Mouse (Mus musculus): ENCODE measurements around the gene Cpeb1. TPM values are rescaled to one million over a fixed set of nuclear protein-coding genes. Genes with fewer than 3 reads are reported as not detected.
A peak's percentile ranks its signal among the peaks of the same experiment; 100 is the strongest.
"Not testable (repeated sequence)": the region's sequence is repeated elsewhere in the genome, so short reads cannot be mapped to it uniquely, and the experiment has no call there.

Gene Cpeb1
- 10 to 100 TPM in 1 of 2 experiments, 1 to 10 TPM in 1; 7.0 to 12.3 TPM for total RNA-seq (2021)

DNA sequence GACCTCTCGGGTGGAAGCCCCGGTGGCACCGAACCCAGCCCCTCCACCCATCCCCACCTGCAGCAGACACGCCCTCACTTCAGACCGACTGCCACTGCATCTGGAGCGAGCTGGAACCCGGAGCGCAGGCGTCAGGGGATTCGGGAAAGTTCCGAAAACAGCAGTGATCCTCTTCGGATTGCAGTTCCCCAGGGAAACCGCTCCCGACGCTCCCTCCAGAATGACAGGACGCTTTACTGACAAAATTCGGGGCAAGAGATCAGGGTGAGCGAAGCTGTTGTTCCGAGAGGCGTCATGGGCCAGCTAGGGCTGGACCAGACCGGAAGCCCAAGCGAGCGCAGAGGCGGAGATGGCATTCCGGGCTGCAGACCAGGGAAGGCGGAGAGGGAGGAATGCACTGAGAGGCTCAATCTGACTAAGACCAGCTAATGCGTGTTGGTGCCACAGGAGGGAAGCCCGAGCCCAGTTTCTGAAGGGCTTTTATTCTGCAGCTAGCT is at the start of gene Cpeb1:
Gene Cpeb1, minus strand, starts transcription at position 311 of the 497 bp plus-strand sequence.
- peak; percentile 70 for DNase-seq (ENCODE audit: low spot score)
- intact Hi-C loops (cut with DNase I): no loop called here

DNA sequence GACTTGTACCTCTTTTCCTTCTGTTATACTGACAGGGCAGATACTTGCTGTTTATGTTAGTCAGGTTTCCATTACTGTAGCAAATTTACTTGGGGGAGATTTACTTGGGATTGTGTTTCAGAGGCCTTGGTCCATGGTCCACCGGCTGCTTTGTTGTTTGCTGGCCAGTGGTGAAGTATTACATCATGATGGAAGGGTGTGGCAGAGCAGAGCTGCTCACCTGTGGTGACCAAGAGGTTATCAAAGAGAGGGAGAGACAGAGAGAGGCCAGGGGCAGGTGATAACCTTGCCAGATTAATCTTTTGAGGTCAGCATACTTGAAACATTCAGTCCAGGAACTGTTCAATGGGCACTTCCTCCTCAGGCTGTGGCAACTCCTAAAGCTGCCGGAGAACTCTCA is 45.8 kb upstream of the Cpeb1 start:
- no peak for DNase-seq (ENCODE audit: low spot score)
- intact Hi-C loops (cut with DNase I): no loop called here

DNA sequence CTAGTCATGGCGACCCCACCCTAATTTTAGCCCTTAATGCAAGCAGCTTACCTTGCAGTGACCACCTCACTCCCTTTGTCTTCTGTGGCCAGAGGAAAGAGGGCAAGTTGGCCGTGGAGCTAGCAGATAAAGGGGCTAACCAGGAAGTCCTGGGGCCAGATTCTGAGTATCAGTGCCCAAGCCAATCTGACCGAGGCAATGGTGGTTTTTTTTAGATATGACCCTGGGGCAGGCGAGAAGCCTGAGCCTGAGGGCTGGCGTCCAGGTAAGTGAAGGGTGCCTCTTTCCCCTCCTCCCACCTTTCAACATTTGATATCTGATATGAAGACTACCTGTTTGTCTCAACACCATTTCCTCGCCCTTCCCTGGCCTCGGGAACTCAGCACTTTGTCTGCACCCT is 42.9 kb upstream of the Cpeb1 start, which contains the start of gene BC048679:
Gene BC048679, minus strand, starts transcription at position 101 of the 400 bp plus-strand sequence.
- no peak for DNase-seq (ENCODE audit: low spot score)
- intact Hi-C loops (cut with DNase I): no loop called here

DNA sequence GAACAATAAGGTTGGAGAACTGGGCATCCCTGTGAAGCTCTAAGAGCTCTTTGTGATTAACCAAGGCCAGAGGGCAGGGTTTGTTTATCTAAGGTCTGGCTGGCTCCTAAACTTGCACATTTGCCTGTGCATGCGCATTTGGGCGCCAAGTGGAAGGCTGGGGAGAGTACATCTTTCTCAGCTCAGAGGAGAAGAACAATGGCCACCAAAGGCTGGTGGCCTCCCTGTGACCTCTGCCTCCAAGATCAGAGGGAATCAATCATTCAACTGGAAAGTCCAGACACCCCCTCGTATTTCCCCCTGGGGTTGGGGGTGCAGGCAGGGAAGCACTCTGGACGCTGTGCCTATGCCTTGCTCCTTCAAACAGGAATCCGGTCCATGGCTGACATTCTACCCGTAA is 41.9 kb upstream of the Cpeb1 start:
- intact Hi-C loops (cut with DNase I): no loop called here
- DNase-seq (ENCODE audit: low spot score): no peak

DNA sequence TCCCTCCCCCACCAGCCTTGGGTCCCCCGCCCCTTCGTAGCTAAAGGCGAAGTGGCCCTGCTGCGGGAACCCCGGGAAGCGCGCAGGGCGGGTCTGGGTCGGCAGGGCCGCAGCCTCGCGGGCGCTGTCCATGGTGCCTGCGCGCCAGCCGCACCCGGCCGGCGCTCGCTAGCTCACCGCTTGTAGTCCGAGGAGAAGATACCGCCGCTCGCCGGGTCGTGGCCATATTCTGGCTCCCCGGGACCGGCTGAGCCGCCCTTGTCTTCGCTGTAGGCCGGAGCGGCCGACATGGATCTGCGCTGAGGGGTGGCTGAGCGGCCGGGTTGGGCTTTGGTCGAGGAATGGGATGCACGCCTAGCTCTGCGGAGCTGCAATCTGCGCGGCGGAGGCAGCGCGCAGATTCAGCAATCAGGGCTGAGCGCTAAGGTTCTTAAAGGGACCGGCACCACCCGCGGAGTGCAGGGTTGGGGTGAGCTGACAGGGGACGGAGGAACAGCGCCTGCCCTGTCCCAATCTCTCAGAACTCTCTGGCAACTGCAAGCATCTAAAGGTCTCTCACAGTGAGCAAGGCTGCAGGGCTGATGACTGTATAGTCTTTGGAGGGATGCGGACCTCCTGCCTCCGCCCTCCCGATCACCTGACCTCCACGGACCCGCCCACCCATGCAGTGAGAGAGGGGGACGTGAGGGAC is 38.2 kb upstream of the Cpeb1 start, which contains the start of gene Ap3b2:
Gene Ap3b2, minus strand, starts transcription at position 595 of the 691 bp plus-strand sequence.
- intact Hi-C loops (cut with DNase I): no loop called here
- no peak for DNase-seq (ENCODE audit: low spot score)

DNA sequence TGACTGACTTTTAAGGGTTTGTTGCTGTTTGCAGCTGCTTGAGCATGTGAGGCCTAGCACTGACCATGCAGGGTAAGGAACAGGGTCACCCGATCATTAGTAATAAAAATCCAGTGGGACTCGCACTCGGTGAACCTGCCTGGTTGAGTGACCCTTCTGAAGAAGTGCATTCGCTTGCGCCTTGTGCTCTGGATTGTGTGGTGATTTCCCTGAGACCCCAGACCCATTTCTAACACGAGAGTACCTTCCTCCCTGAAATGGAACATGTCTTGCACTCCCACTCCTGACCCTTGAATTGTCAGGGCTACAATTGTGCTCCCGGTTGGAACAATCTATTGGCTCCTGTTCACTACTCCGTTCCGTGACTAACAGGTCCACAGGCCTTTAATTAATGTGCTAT is 37.4 kb upstream of the Cpeb1 start:
- intact Hi-C loops (cut with DNase I): no loop called here
- DNase-seq (ENCODE audit: low spot score): no peak

DNA sequence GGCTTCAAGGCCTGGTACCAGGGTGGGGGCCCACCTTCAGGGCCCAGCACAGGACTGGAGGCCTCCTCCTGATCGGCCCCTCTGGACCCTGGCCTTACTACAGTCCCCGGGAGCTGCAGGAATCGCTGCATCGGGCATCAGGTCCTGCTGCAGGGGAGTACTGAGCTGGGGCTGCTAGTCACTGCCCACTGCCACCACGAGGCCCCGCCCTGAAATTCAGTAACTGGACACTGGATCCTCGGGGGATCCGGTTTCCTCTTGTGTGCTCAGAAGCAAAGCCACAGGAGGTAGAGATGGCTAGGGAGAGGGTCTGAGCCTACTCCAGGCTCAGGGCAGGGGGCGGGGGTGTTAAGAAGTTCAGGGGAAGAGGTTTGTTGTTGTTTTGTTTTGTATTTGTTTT is 34.4 kb upstream of the Cpeb1 start:
- intact Hi-C loops (cut with DNase I): no loop called here
- DNase-seq (ENCODE audit: low spot score): no peak

DNA sequence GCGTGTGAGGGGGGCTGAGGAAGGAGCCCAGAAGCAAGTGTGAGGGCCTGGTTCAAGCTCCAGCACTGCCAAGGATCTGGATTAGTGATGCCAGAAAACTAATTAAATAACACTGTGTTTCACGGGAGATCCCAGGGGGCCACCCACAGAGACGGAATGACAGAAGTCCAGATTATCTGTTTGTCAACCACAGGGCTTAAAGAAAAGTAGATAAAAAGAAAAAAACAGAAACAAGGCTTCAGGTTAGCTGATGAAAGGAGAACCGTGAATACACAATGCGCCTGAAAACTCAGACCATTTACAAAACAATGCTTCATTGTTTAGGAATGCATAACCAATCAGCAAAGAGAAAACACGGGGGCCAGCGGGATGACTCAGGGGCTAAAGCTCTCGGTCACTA is 25.5 kb upstream of the Cpeb1 start:
- DNase-seq (ENCODE audit: low spot score): no peak
- intact Hi-C loops (cut with DNase I): no loop called here

DNA sequence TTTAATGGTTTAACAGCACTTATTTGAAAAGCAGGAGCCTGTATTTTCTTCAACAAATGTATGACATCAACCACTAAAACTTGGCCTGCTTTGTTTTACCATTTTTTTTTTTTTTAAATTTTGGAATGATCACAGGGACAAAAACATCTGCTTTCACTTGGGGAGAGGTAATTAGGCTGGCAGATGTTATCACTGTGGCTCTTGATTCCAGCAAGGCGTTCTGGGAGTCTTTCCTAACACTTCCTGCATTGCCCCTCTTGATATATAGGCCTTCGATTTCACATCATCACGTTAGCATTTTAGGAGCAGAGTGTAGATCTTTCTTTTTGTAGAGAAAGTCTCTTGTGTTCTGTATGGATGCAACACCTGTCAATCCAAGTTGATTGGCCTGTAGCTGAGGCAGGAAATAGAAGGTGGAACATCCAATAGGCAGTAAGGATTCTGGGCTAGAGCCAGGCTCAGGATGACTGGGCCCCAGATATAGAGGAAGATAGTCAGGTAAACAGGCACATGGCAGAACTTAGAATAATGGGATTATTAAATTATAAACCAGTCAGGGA is 24.3 kb upstream of the Cpeb1 start:
- DNase-seq (ENCODE audit: low spot score): no peak
- intact Hi-C loops (cut with DNase I): no loop called here

DNA sequence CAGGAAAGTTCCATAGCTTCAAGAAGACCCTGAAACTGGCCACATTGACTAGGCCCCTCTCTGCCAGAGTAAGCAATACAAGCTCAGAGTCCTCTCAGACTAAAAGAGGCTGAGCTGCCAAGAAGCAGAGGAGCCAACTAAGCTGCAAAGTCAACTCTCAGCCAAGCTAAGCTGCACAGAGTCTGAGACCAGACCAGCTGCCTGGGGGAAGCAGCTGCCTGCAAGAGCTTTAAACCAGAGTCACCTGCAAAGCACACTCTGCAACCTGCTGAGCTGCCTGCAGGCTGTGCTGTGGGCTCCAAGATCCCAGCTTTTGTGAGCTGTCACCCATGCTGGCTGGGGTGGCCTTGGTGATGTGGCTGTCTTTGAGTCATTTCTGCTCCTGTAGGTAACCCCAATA is 23.0 kb upstream of the Cpeb1 start:
- DNase-seq (ENCODE audit: low spot score): not testable (repeated sequence)

DNA sequence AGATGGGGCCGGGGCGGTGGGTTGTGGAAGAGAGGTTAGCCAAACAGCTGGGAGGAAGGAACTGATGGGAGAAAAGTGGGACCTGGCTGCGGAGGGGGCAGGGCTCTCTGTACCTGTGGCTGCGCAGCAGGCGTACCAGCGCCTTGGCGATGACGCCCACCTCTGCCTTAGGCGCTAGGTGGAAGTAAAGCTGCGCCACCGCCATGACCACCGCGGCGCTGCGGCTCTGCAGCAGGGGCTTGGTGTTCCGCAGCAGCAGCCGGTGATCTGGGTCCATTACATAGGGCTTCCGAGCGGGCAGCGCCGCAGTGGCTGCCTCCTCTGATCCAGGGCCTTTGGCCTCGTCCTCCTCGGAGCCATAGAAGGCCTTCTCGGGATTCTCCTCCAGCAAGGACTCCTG is 21.6 kb upstream of the Cpeb1 start:
- intact Hi-C loops (cut with DNase I): no loop called here
- no peak for DNase-seq (ENCODE audit: low spot score)

More for the DNA sequence above, 23.0 kb upstream of the Cpeb1 start:
- intact Hi-C loops (cut with DNase I): not testable (repeated sequence)

DNA sequence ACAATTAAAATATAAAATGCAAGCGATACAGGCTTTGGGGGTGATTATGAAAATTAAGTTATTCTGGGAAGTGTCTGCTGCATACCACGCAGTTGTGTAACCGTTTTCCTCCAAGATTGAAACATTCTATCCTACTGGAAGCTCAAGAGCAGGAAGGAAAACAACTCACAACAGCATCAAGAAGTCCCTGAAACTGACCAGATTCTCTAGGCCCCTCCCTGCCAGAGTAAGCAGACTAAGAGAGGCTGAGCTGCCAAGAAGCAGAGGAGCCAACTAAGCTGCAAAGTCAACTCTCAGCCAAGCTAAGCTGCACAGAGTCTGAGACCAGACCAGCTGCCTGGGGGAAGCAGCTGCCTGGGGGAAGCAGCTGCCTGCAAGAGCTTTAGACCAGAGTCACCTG is 20.0 kb upstream of the Cpeb1 start:
- DNase-seq (ENCODE audit: low spot score): no peak
- intact Hi-C loops (cut with DNase I): no loop called here

DNA sequence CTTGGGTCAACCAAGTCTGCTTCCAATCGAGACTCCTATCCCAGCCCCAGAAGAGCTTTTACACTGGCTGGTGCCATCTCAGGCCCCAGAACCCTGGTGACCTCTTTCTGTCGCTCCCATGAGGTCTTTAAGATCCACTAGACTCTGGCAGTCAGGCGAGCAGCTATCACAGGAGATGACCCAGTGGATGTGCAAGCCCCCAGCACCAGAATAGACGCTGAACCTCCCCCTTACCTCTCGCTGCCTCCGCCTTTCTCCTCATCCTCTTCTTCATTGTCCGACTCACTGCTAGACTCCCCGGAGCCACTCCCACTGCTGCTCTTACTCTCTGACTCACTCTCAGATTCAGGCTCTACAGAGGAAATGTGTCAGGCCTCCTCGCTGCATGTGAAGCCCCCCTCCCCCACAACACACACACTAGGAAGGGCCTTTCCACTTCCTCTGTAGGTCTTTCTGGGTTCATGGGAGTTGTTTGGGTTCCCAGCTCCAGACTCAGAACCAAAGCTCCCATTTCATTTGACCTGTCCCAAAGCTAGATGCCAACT is 9.7 kb upstream of the Cpeb1 start:
- intact Hi-C loops (cut with DNase I): no loop called here
- DNase-seq (ENCODE audit: low spot score): no peak

DNA sequence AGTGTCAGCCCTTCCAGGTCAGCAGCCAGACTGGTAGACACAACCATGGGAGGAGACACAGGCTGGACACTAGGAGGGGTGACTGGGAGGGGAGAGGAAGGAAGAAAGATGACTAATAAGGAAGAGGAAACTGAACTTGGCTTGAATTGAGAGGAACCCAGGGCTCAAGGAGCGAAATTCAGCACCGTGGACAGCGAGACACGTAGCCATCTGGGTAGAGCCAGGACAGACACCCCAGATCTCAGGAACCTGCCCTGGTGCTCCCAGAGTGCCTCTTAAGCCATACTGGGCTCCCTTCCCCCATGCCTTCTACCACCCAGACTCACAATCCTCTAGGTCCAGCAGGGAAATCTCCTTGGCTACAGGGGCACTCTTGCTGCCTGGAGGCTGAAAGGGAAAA is 8.9 kb upstream of the Cpeb1 start:
- intact Hi-C loops (cut with DNase I): no loop called here
- no peak for DNase-seq (ENCODE audit: low spot score)

DNA sequence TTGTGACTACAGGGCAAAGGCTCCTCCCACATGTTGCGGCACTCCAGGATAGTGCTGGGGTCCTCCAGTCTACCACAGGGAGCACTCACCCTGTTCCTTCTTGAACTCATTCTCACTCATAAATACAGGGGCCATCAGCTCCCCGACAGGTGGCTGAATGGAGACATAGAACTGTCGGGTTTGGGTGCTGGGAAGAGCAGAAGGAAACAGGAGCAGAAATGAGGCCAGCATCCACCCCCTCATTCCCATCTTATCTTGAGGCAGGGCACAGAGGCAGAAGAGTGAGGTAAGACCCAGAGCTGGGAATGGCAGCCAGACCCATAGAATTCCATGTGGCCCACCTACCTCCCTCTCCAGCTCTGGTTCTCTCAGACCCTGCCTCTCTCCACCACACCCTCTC is 7.5 kb upstream of the Cpeb1 start:
- intact Hi-C loops (cut with DNase I): no loop called here
- no peak for DNase-seq (ENCODE audit: low spot score)

DNA sequence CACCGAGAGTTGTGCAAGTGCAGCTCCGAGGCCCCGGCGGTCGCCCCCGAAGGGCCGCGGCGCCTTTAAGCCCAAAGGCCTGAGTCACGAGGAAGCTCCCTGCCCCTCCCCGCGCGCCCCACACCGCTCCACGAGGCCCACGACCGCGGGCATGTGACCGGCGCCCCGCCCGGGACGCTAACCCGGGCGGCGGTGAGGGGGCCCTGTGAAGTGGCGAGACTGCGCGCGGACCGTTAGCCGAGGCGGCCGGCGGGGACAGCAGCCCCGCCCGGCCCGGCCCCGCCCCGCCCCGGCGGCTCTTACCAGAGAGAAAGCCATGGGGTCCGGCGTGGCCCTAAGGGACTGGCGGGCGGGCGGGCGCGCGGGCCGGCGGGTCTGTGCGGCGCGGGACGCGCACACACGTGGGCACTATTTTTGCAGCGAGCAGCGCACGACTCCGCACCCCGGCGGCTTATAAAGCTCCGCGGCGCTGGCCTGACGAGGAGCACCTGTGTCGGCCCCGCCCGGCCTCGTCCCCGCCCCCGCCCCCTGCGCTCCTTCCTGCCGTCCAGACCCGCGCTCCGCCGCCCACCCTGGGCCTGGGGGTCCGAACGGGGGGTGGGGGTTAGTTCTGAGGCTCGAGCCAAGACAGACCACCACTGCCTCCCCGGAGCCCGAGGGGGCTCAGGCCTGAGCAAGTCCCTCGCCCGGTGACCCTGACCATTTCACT is 780 bp downstream of the Cpeb1 start:
- DNase-seq (ENCODE audit: low spot score): peak; percentile 42
- intact Hi-C loops (cut with DNase I): no loop called here

DNA sequence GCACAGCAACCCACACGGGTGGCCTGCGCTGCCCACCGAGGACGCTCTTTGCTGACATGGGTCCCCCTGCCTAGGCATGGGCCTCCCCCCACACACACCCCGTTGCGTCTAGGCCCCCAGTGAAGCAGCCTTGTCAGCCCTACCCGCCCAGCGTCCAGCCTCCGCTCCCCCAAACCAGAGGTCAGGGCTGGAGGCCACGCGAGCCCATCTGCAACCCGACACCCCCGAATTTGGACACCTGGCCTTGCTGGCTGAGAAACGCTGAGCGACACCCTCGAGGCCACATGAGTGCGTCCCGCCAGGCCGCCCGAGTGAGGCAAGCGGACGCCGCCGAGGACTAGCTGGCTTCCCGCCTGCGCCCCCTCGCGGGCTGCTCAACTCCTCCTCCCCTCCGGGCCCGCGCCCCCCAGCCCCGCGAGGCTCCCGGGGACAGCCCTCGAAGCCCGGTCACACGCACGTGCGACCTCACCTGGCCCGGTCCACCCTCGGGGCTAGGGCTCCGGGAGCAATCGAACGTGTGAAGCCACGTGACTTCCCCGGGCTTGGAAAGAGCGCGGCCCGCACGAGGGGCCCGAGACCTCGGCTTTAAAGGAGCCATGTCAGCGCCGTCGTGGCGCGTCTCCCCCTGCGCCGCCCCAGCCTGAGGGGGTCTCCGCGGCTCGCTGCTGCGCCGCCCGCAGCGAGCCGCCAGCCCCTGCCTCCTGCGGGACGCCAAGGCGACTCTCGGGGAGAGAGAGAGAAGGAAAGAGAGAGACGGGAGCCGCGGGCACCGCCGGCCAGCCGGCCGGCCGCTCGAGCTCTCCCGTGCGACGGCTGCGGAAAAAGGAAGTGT is 1.6 kb downstream of the Cpeb1 start:
- peak; percentile 4 for DNase-seq (ENCODE audit: low spot score)
- intact Hi-C loops (cut with DNase I): no loop called here

DNA sequence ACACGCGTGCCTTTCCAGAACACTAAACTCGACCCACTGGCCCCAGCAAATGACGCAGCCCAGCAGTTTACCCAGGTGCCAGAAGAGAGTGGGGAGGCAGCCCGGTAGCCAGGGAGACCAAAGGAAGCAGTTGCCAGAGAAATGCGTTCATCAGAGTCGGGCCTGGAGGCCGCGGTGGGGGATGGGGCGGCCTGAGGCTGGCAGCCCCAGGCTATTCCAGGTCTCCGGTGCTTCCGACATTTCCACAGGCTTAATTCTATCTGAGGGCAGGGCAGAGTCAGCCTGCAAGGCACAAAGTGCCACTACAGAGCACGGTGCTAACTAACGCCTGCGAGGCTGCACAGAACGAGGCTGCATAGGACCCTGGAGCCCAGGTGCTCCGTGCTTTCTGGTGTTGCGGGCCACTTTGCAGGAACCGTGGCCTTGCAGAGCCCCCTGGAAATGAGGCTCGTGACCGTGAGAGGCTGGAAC is 2.3 kb downstream of the Cpeb1 start:
- DNase-seq (ENCODE audit: low spot score): no peak
- intact Hi-C loops (cut with DNase I): no loop called here

DNA sequence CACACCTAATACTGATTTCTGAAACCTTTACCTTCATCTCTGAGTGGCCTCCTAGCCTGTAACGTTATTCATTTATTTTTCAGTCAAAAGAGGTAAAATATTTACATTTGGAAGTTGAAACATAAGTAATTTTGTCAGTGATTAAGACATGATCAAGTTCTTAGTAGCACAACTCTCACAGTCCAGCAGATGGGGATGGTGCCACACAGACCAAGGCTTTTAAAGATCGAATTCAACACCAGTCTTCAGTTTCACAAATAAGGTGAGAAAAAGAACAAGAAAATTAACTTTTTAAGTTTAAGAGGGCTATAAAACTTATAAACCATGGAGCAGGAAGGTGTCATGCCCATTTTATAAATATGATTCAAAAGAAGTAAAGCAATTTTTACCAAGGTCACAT is 56.3 kb downstream of the Cpeb1 start:
- no peak for DNase-seq (ENCODE audit: low spot score)
- intact Hi-C loops (cut with DNase I): loop anchor here (10.0 kb wide), 2 partner anchors 166 to 346 kb away; partner anchors contain the start of gene Fsd2

DNA sequence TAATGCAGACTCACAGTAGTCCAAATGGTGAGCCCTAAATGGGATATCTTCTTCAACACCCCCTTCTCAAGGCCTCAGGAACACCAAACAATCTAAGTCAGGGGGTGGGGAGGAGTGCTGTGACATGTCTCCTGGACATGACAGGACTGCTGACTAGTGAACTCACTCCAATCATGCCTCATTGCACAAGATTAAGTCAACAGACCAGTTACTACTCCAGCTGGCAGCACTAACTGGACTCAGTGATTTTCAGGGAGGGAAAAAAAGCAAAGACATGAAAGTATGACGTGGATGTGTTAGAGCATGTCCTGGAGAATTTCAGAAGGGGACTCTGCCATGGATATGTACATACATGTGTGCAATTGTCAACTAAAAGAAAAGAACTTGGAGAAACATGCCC is 75.9 kb downstream of the Cpeb1 start:
- intact Hi-C loops (cut with DNase I): no loop called here
- DNase-seq (ENCODE audit: low spot score): no peak
